In genomic region chr13:50965678-50966077, GRCm38 (mm10) we compare ENCODE assay signal across 14 mouse cellular contexts.
"Had no signal": no experiment of that assay in that cellular context is flagged by ENCODE, and none has a peak within 500 bp of the region (broad histone marks: within the 10 kb centered on the region; RNA-seq: fewer than 3 reads in every experiment).

No protein-coding gene starts in this region.

- H3K27ac ChIP-seq: layer of hippocampus, adult 2 months; liver, embryonic 14.5 days; midbrain, embryonic 10.5 days; neural tube, embryonic 15.5 days had no signal

- H3K9ac ChIP-seq: liver, embryonic 14.5 days; neural tube, embryonic 15.5 days had no signal

- DNase-seq: kidney, postnatal 10 days; left cerebral cortex, postnatal 4 days; lung, adult 2 months; midbrain, embryonic 14.5 days; right cerebral cortex, adult 18-20 months; right cerebral cortex, postnatal 25 days; thymus, adult 18-20 months; thymus, postnatal 14 days had no signal

- H3K4me1 ChIP-seq: midbrain, embryonic 10.5 days; neural tube, embryonic 15.5 days had no signal

- H3K27me3 ChIP-seq: neural tube, embryonic 15.5 days had no signal

- H3K4me2 ChIP-seq: neural tube, embryonic 15.5 days had no signal

- H3K4me3 ChIP-seq: layer of hippocampus, adult 2 months; midbrain, embryonic 10.5 days; myocyte; neural tube, embryonic 15.5 days had no signal

- ATAC-seq: lung, postnatal 0 days had no signal

- H3K36me3 ChIP-seq: midbrain, embryonic 10.5 days; neural tube, embryonic 15.5 days had no signal

- H3K9me3 ChIP-seq: midbrain, embryonic 10.5 days; neural tube, embryonic 15.5 days had no signal
